Mouse (Mus musculus) spleen, adult 2 months (tissue): Measurements from ENCODE around the gene Mmaa.

Source experiments
- CTCF ChIP-seq: fragments of 200-500 bp; IDR thresholded peaks from 2 replicates; pipeline ENCODE4 v1.5.1; 2011; ENCODE audit warnings: mild to moderate bottlenecking, inconsistent platforms; ENCODE audit not compliant: insufficient read depth, insufficient read length, insufficient replicate concordance; ENCODE audit errors: extremely low read depth
- POLR2A ChIP-seq: fragments of 200-500 bp; IDR thresholded peaks from 2 replicates; pipeline ENCODE4 v1.6.1; 2011; ENCODE audit warnings: low read depth, low read length, inconsistent platforms

- peak; percentile 91 for TF ChIP-seq POLR2A
- peak; percentile 18; the same call in 1 of the 2 replicates for TF ChIP-seq CTCF
Measured at GRCm38 (mm10) chr8:79294610-79295275, at the start of gene Mmaa.
